Mouse (Mus musculus) brain, embryonic 18.5 days (tissue): ENCODE measurements at regions not wholly inside any gene's neighbourhood (a gene's known extent, or its start where the extent isn't known, plus 50 kb on each side); places are given as distances from the start of the nearest gene placed in this dataset.

ENCODE experiments used
- DNase-seq: peaks from one replicate; pipeline ENCODE4 v3.0.0-alpha.2; 2012; ENCODE audit warnings: low read depth, low spot score

GRCm38 (mm10) chr15:61411821-61412220, 489.0 kb upstream of the A1bg start:
- DNase-seq, result no peak

- DNase-seq, result no peak
These were observed 488.0 kb upstream of the A1bg start for GRCm38 (mm10) chr15:61410789-61411188.

- DNase-seq, result no peak
These were observed 485.8 kb upstream of the A1bg start for GRCm38 (mm10) chr15:61408621-61409020.

GRCm38 (mm10) chr15:61400720-61401119, 477.9 kb upstream of the A1bg start:
- DNase-seq, result no peak

- no peak for DNase-seq
These were observed 477.2 kb upstream of the A1bg start for GRCm38 (mm10) chr15:61399971-61400370.

- no peak for DNase-seq
These were observed 476.0 kb upstream of the A1bg start for GRCm38 (mm10) chr15:61398829-61399228.

- no peak for DNase-seq
These were observed 474.2 kb upstream of the A1bg start for GRCm38 (mm10) chr15:61397061-61397460.

- peak; percentile 22 for DNase-seq
These were observed 472.5 kb upstream of the A1bg start for GRCm38 (mm10) chr15:61395296-61395826.

- DNase-seq, result no peak
These were observed 457.9 kb upstream of the A1bg start for GRCm38 (mm10) chr15:61380666-61381065.

GRCm38 (mm10) chr15:61366276-61366675, 443.5 kb upstream of the A1bg start:
- DNase-seq, result no peak

GRCm38 (mm10) chr15:61365511-61365910, 442.7 kb upstream of the A1bg start:
- no peak for DNase-seq

- no peak for DNase-seq
These were observed 441.6 kb upstream of the A1bg start for GRCm38 (mm10) chr15:61364461-61364860.

GRCm38 (mm10) chr15:61361254-61361653, 438.4 kb upstream of the A1bg start:
- no peak for DNase-seq

GRCm38 (mm10) chr15:61355344-61355743, 432.5 kb upstream of the A1bg start:
- no peak for DNase-seq

GRCm38 (mm10) chr15:61351729-61352342, 429.0 kb upstream of the A1bg start:
- no peak for DNase-seq

GRCm38 (mm10) chr15:61345101-61345500, 422.3 kb upstream of the A1bg start:
- DNase-seq, result no peak

GRCm38 (mm10) chr15:61342618-61343017, 419.8 kb upstream of the A1bg start:
- DNase-seq, result no peak

- DNase-seq, result no peak
These were observed 405.1 kb upstream of the A1bg start for GRCm38 (mm10) chr15:61327925-61328324.

GRCm38 (mm10) chr15:61322243-61322642, 399.4 kb upstream of the A1bg start:
- DNase-seq, result no peak

- DNase-seq, result no peak
These were observed 386.8 kb upstream of the A1bg start for GRCm38 (mm10) chr15:61309452-61310165.

- no peak for DNase-seq
These were observed 386.1 kb upstream of the A1bg start for GRCm38 (mm10) chr15:61308936-61309335.

GRCm38 (mm10) chr15:61304546-61304945, 381.7 kb upstream of the A1bg start:
- DNase-seq, result no peak

GRCm38 (mm10) chr15:61299796-61300195, 377.0 kb upstream of the A1bg start:
- no peak for DNase-seq
